Mouse (Mus musculus) G1E (cell line): Measurements from ENCODE around the gene Rap1gap. TPM values are rescaled to one million over a fixed set of nuclear protein-coding genes. Genes with fewer than 3 reads are reported as not detected.
A peak's percentile ranks its signal among the peaks of the same experiment; 100 is the strongest.

Source experiments
- ATAC-seq: 2 replicates; pipeline ENCODE4 v1.8.0; 2016; ENCODE audit warnings: mild to moderate bottlenecking; ENCODE audit not compliant: insufficient number of reproducible peaks, poor library complexity, low FRiP score, severe bottlenecking; ENCODE audit errors: extremely low read depth
- DNase-seq: peaks from one replicate; pipeline ENCODE4 v3.0.0; 2012; ENCODE audit warnings: low spot score
- H3K27me3 ChIP-seq: 2 replicates; pipeline ENCODE4 v1.6.1; 2012; ENCODE audit warnings: mild to moderate bottlenecking, low read length, inconsistent platforms; ENCODE audit not compliant: insufficient read depth
- H3K36me3 ChIP-seq: replicated peaks from 2 replicates; pipeline ENCODE3; 2012; ENCODE audit warnings: mild to moderate bottlenecking, inconsistent platforms
- H3K4me1 ChIP-seq: 2 replicates; pipeline ENCODE4 v1.6.1; 2012; ENCODE audit warnings: low read depth, low read length, inconsistent platforms, mixed read lengths; ENCODE audit not compliant: insufficient read depth
- H3K4me3 ChIP-seq: 2 replicates; pipeline ENCODE4 v1.5.1; 2012; ENCODE audit warnings: low read depth, mild to moderate bottlenecking, inconsistent platforms, low read length, moderate library complexity, mixed read lengths
- H3K9me3 ChIP-seq: replicated peaks from 2 replicates; pipeline ENCODE4 v1.6.1; 2012; ENCODE audit warnings: inconsistent platforms
- CTCF ChIP-seq: IDR thresholded peaks from 2 replicates; pipeline ENCODE4 v1.5.1; 2012; ENCODE audit warnings: low read depth, low read length, inconsistent platforms, mixed read lengths
- GATA1 ChIP-seq: IDR thresholded peaks from 2 replicates; pipeline ENCODE4 v1.6.1; 2012; ENCODE audit warnings: borderline replicate concordance, low read length, inconsistent platforms, mixed read lengths
- GATA2 ChIP-seq: IDR thresholded peaks from 2 replicates; pipeline ENCODE4 v1.6.1; 2012; ENCODE audit warnings: low read depth, low read length, inconsistent platforms, borderline replicate concordance
- POLR2AphosphoS5 ChIP-seq: IDR thresholded peaks from 2 replicates; pipeline ENCODE4 v1.6.1; 2012; ENCODE audit warnings: low read depth, low read length, inconsistent platforms; ENCODE audit not compliant: insufficient replicate concordance
- TAL1 ChIP-seq: conservative IDR thresholded peaks from 2 replicates; pipeline ENCODE4 v1.6.1; 2012; ENCODE audit warnings: low read depth, low read length, inconsistent platforms, mixed read lengths
- polyA plus RNA-seq: library from polyadenylated mRNA; stranded (reverse); fragments of >175 nt; gene quantifications from 2 replicates; pipeline ENCODE4 v1.2.3, GENCODE M21; 2012
- total RNA-seq, 2 experiments: library from RNA; stranded (forward) in 1 of 2; stranded (reverse) in 1 of 2; fragments of 200-1000 nt in 1 of 2; fragments of >200 nt in 1 of 2; fragmentation: Nextera tagmentation in 1 of 2; gene quantifications; 2 replicates each; pipeline ENCODE4 v1.2.3; 2014 to 2017

Gene Rap1gap
- total and polyA plus RNA-seq, 3 experiments: not detected

DNA sequence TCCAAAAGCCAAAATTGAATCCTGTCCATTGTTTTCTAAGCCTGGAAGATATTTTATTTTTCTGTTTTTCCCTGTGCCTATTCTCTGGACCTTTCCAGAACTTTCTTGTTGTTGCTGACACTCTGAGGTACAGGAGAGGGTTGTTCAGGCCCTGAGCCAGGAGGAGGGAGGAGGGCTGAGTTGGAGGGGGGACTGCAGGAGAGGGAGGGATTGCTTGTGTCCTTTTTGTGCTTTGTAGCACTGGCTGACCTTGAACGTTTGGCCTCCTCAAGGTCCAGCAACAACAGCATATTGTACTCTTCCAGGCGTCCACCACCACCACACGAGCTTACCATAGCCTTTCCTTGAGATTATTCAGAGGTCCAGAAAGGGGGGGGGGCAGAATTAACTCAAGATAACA, 32.9 kb upstream of the Rap1gap start:
- TF ChIP-seq GATA2: no peak
- ATAC-seq: no peak
- Histone ChIP-seq H3K36me3 (peaks cover 96% of the 10 kb centered on the region), H3K4me3 (no peak overlapping the region), H3K4me1 (no peaks in the 10 kb centered on the region), H3K27me3 (no peaks in the 10 kb centered on the region), H3K9me3 (no peaks in the 10 kb centered on the region)
- no peak for DNase-seq

- DNase-seq: no peak
- no peaks in the 10 kb centered on the region for H3K4me1 ChIP-seq
- no peak for ATAC-seq
- no peaks in the 10 kb centered on the region for H3K27me3 ChIP-seq
- peaks cover 96% of the 10 kb centered on the region for H3K36me3 ChIP-seq
- TF ChIP-seq CTCF (no peak), TAL1 (no peak), POLR2AphosphoS5 (no peak), GATA2 (no peak), GATA1 (no peak)
- H3K9me3 ChIP-seq: no peaks in the 10 kb centered on the region
- H3K4me3 ChIP-seq: no peak overlapping the region
Observed at GRCm38 (mm10) chr4:137633394-137633793, 31.1 kb upstream of the Rap1gap start.

DNA sequence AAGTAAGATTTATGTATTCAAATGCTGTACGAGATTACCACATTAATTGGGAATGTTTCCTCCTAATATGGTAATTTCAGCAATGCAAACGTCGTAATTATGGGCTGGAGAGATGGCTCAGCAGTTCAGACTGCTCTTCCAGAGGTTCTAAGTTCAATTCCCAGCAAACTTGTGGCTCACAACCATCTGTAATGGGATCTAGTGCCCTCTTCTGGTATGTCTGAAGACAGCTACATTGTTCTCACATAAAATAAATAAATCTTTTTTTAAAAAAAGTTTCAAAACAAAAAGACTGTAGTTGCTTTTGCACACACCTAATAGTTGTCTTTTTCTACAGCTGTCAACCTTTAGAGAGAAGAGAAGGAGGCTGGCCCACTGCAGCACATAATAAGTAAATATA, 27.9 kb upstream of the Rap1gap start:
- no peak for TF ChIP-seq CTCF
- TF ChIP-seq GATA2: no peak
- no peak for TF ChIP-seq POLR2AphosphoS5
- TF ChIP-seq GATA1: no peak
- no peak for TF ChIP-seq TAL1
- peaks cover 4% of the 10 kb centered on the region; the same call in 1 of the 2 replicates for H3K4me1 ChIP-seq
- no peaks in the 10 kb centered on the region for H3K27me3 ChIP-seq
- ATAC-seq (no peak), DNase-seq (no peak)
- H3K36me3 ChIP-seq: peaks cover 96% of the 10 kb centered on the region
- no peak overlapping the region for H3K4me3 ChIP-seq
- H3K9me3 ChIP-seq: no peaks in the 10 kb centered on the region

DNA sequence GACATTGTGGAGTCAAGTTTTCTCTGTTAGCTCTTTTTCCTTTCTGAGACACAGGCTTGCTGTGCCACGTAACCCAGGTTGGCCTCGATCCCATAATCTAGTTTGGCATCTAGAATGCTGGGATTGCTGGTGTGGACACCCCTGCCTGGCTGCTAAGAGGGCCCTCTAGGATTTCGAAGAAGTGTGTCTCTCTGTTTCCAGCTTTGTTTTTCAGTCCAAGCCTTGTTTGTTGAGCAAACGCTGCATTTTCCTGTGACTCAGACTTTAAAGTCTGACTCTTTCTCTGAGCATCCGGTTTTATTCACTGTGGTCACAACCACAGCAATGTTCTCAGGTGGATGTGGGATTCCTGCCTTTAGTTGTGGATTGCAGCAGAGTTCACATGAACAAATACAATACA, 23.0 kb upstream of the Rap1gap start:
- ATAC-seq: no peak
- no peaks in the 10 kb centered on the region for H3K27me3 ChIP-seq
- no peaks in the 10 kb centered on the region for H3K9me3 ChIP-seq
- no peak overlapping the region for H3K4me3 ChIP-seq
- peaks cover 97% of the 10 kb centered on the region for H3K36me3 ChIP-seq
- H3K4me1 ChIP-seq: peaks cover 19% of the 10 kb centered on the region
- TF ChIP-seq TAL1 (no peak), POLR2AphosphoS5 (no peak), GATA1 (no peak), CTCF (no peak)
- no peak for DNase-seq

DNA sequence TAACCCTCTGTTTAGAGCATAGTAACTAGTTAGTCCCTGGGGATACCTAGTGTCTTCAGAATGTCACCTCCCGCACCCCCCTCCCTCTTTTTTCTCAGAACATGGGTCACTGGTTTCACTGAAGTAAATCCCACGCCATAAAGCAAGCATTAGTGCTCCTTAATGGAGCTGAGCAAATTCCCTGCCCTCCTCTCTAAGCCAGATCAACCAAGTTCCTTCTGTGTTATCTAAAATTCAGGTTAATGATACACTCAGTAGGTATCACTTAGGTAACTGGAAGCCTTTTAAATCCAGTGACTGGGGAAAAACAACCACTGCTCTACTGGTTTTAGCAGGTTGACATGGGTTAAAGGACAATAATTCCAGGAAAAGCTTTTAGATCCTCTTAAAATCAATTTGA, 22.4 kb upstream of the Rap1gap start:
- TF ChIP-seq GATA1 (no peak), TAL1 (no peak), CTCF (no peak), GATA2 (no peak), POLR2AphosphoS5 (no peak)
- Histone ChIP-seq H3K4me3 (no peak overlapping the region), H3K4me1 (peaks cover 19% of the 10 kb centered on the region), H3K9me3 (no peaks in the 10 kb centered on the region), H3K27me3 (no peaks in the 10 kb centered on the region), H3K36me3 (peaks cover 97% of the 10 kb centered on the region)
- DNase-seq (no peak), ATAC-seq (no peak)

- DNase-seq (no peak), ATAC-seq (peak; percentile 63)
- H3K27me3 ChIP-seq: no peaks in the 10 kb centered on the region
- TF ChIP-seq GATA2 (no peak), POLR2AphosphoS5 (no peak), GATA1 (no peak), CTCF (no peak), TAL1 (no peak)
- H3K4me1 ChIP-seq: peaks cover 19% of the 10 kb centered on the region
- H3K36me3 ChIP-seq: peaks cover 96% of the 10 kb centered on the region
- H3K4me3 ChIP-seq: no peak overlapping the region
- H3K9me3 ChIP-seq: no peaks in the 10 kb centered on the region
Observed at GRCm38 (mm10) chr4:137643459-137643858, 21.1 kb upstream of the Rap1gap start.

DNA sequence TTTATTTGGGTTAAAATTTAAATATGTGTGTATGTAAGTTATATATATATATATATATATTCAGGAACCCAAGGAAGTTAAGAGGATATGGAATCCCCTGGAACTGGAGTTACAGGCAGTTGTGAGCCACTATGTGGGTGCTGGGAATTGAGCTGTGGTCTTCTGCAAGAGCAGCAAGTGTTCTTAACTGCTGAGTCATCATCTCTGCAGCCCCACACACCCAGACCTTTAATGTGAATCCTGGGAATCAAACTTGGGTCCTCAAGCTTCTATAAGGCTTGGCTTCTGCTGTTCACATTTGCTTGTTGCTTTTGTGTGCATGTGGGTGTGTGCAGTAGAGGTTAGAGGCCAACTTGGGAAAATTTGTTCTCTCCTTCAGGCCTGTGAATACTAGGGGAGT, 18.3 kb upstream of the Rap1gap start:
- DNase-seq: no peak
- Histone ChIP-seq H3K9me3 (no peaks in the 10 kb centered on the region), H3K4me1 (peaks cover 15% of the 10 kb centered on the region), H3K27me3 (no peaks in the 10 kb centered on the region), H3K36me3 (peaks cover 97% of the 10 kb centered on the region), H3K4me3 (no peak overlapping the region)
- no peak for TF ChIP-seq POLR2AphosphoS5
- TF ChIP-seq CTCF: no peak
- ATAC-seq: no peak
